Mouse (Mus musculus): Measurements from ENCODE around the gene Pank1. TPM values are rescaled to one million over a fixed set of nuclear protein-coding genes. Genes with fewer than 3 reads are reported as not detected.

Pank1 gene
- polyA plus RNA-seq, 1 experiment from 2014 or later: 14.8 TPM

MicroRNA genes within 50 kb of the gene (microRNA counts, 519-probe panel; counts per million panel counts)
- microRNA mmu-miR-107: 3,426 counts per million, percentile 88 among the panel's probes with 10 or more counts

Small RNA genes within 50 kb of the gene (microRNA-seq; reads per million reads assigned to microRNA genes)
- 3,557 reads per million, percentile 91 among the genes with 10 or more reads in this experiment for gene Mir107

Other genes starting within 250 kb of the Pank1 start
- 1.3 and 1.6 TPM in 2 replicates for gene Ifit1bl2, start 238.7 kb downstream of the Pank1 start, polyA plus RNA-seq (2015; fragmentation: Nextera tagmentation; extraction: Ambion mirVana)
- 1.3 and 3.0 TPM in 2 replicates for gene Ifit1, start 238.6 kb downstream of the Pank1 start, polyA plus RNA-seq (2015; fragmentation: Nextera tagmentation; extraction: Ambion mirVana)
- 8.9 and 10.6 TPM in 2 replicates for gene Slc16a12, start 132.2 kb downstream of the Pank1 start, polyA plus RNA-seq (2015; fragmentation: Nextera tagmentation; extraction: Ambion mirVana)
- 37.9 and 39.9 TPM in 2 replicates for gene Kif20b, start 42.9 kb upstream of the Pank1 start, polyA plus RNA-seq (2015; fragmentation: Nextera tagmentation; extraction: Ambion mirVana)

Data from heart, embryonic 16.5 days (tissue).